Mouse (Mus musculus): ENCODE measurements at regions not wholly inside any gene's neighbourhood (a gene's known extent, or its start where the extent isn't known, plus 50 kb on each side); places are given as distances from the start of the nearest gene placed in this dataset.

DNA sequence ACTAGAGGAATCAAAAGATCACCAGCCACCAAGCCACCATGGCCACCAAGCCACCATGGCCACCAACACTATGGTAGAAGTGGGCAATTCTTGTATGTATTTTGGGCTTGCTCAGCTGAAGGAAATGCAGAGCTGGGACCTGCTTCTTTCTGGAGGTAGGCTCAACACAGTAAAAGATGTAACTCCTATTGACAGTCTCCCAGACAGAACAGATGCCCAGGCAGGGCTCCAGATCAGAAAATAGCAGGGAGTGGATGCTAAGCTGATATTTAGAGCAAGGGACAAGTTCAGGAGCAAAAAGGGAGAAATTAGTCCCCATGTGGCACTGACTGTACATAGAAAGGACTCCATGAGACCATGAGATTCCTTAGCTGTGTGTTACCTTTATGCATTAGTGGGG lies 228.2 kb upstream of the Ntm start:
- no peaks in the 10 kb centered on the region for H3K36me3 ChIP-seq (ENCODE audit: control insufficient read depth, insufficient read depth, low read length)
- no peak overlapping the region for H3K4me2 ChIP-seq (ENCODE audit: low read length)
- H3K9ac ChIP-seq (ENCODE audit: low read depth, low read length) = no peak overlapping the region
- H3K27me3 ChIP-seq (replicated peaks; ENCODE audit: control insufficient read depth, insufficient read depth, low read length) = no peaks in the 10 kb centered on the region
- H3K27ac ChIP-seq (ENCODE audit: low read depth, low read length) = no peak overlapping the region
- no peaks in the 10 kb centered on the region for H3K9me3 ChIP-seq (ENCODE audit: control insufficient read depth, low read length)
- no peak overlapping the region for H3K4me3 ChIP-seq (ENCODE audit: low read length)
- H3K4me1 ChIP-seq (ENCODE audit: control insufficient read depth, insufficient read depth, low read depth, low read length) = no peaks in the 10 kb centered on the region
- no peak for ATAC-seq

- Histone ChIP-seq H3K4me1 (ENCODE audit: control insufficient read depth, insufficient read depth, low read depth, low read length) (no peaks in the 10 kb centered on the region), H3K9me3 (ENCODE audit: control insufficient read depth, low read length) (no peaks in the 10 kb centered on the region), H3K4me2 (ENCODE audit: low read length) (no peak overlapping the region), H3K36me3 (ENCODE audit: control insufficient read depth, insufficient read depth, low read length) (no peaks in the 10 kb centered on the region), H3K4me3 (ENCODE audit: low read length) (no peak overlapping the region), H3K9ac (ENCODE audit: low read depth, low read length) (no peak overlapping the region), H3K27ac (ENCODE audit: low read depth, low read length) (no peak overlapping the region), H3K27me3 (replicated peaks; ENCODE audit: control insufficient read depth, insufficient read depth, low read length) (no peaks in the 10 kb centered on the region)
- ATAC-seq = no peak
Measured at GRCm38 (mm10) chr9:30191902-30192301, 229.0 kb upstream of the Ntm start.

- no peak overlapping the region for H3K4me2 ChIP-seq (ENCODE audit: low read length)
- 76% methylated on average over 3 of the region's 3 CpGs for WGBS
- H3K36me3 ChIP-seq (ENCODE audit: control insufficient read depth, insufficient read depth, low read length) = no peaks in the 10 kb centered on the region
- no peak for ATAC-seq
- no peaks in the 10 kb centered on the region for H3K27me3 ChIP-seq (replicated peaks; ENCODE audit: control insufficient read depth, insufficient read depth, low read length)
- no peak overlapping the region for H3K4me3 ChIP-seq (ENCODE audit: low read length)
- H3K4me1 ChIP-seq (ENCODE audit: control insufficient read depth, insufficient read depth, low read depth, low read length) = no peaks in the 10 kb centered on the region
- H3K9me3 ChIP-seq (ENCODE audit: control insufficient read depth, low read length) = no peaks in the 10 kb centered on the region
- no peak overlapping the region for H3K9ac ChIP-seq (ENCODE audit: low read depth, low read length)
- H3K27ac ChIP-seq (ENCODE audit: low read depth, low read length) = no peak overlapping the region
Measured at GRCm38 (mm10) chr9:30194866-30195265, 231.9 kb upstream of the Ntm start.

- Histone ChIP-seq H3K36me3 (ENCODE audit: control insufficient read depth, insufficient read depth, low read length) (no peaks in the 10 kb centered on the region), H3K27ac (ENCODE audit: low read depth, low read length) (no peak overlapping the region), H3K4me1 (ENCODE audit: control insufficient read depth, insufficient read depth, low read depth, low read length) (no peaks in the 10 kb centered on the region), H3K4me3 (ENCODE audit: low read length) (no peak overlapping the region), H3K9ac (ENCODE audit: low read depth, low read length) (no peak overlapping the region), H3K27me3 (replicated peaks; ENCODE audit: control insufficient read depth, insufficient read depth, low read length) (no peaks in the 10 kb centered on the region), H3K9me3 (ENCODE audit: control insufficient read depth, low read length) (no peaks in the 10 kb centered on the region), H3K4me2 (ENCODE audit: low read length) (no peak overlapping the region)
- WGBS = 76% methylated on average over 3 of the region's 3 CpGs
- no peak for ATAC-seq
Measured at GRCm38 (mm10) chr9:30202411-30202810, 224.5 kb upstream of the Snx19 start.

DNA sequence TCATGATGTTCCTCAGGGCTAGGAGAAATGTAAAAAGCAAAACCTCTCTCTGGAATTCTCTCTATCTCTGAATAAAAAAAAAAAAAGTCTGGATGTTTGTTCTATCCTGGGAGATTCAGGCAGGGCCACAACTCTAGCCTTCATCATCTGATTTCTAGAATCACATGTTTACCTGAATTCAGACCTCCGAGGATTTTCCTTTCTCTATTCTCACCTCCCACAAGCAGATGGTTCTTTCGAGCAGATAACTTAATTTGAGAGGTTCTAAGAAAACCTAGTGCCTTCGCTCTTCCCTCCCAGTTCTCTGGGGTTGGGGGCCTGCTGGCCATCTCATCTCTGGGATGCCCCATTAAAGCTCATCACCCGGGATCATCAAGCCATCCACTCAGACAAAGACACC lies 219.3 kb upstream of the Snx19 start:
- no peak overlapping the region for H3K9ac ChIP-seq (ENCODE audit: low read depth, low read length)
- H3K27ac ChIP-seq (ENCODE audit: low read depth, low read length) = no peak overlapping the region
- H3K36me3 ChIP-seq (ENCODE audit: control insufficient read depth, insufficient read depth, low read length) = no peaks in the 10 kb centered on the region
- H3K27me3 ChIP-seq (replicated peaks; ENCODE audit: control insufficient read depth, insufficient read depth, low read length) = no peaks in the 10 kb centered on the region
- no peak for ATAC-seq
- H3K4me2 ChIP-seq (ENCODE audit: low read length) = no peak overlapping the region
- H3K9me3 ChIP-seq (ENCODE audit: control insufficient read depth, low read length) = no peaks in the 10 kb centered on the region
- H3K4me1 ChIP-seq (ENCODE audit: control insufficient read depth, insufficient read depth, low read depth, low read length) = peaks cover 4% of the 10 kb centered on the region; the same call in 1 of the 2 replicates
- 88% methylated on average over 4 of the region's 4 CpGs for WGBS
- no peak overlapping the region for H3K4me3 ChIP-seq (ENCODE audit: low read length)

DNA sequence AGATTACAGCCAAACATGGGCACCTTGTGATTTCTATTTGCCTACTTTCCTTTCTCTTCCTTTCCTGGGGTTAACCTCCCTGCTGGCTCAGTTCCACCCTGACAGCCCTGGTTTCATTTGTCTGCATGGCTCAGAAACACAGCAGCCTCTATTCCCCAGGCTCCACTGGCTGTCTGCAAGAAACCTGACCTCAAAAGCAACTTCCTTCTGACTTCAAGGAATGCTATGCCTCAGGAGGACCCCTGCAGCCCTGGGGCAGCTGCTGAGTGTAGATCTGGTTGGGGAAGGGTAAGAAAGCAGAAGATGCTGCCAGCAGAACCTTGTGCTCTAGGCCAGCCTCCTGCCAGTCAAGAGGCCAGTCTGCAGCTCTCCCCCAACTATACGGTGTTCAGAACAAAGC lies 217.1 kb upstream of the Snx19 start:
- Histone ChIP-seq H3K4me3 (ENCODE audit: low read length) (no peak overlapping the region), H3K27me3 (replicated peaks; ENCODE audit: control insufficient read depth, insufficient read depth, low read length) (no peaks in the 10 kb centered on the region), H3K4me2 (ENCODE audit: low read length) (no peak overlapping the region), H3K9me3 (ENCODE audit: control insufficient read depth, low read length) (no peaks in the 10 kb centered on the region), H3K27ac (ENCODE audit: low read depth, low read length) (no peak overlapping the region), H3K9ac (ENCODE audit: low read depth, low read length) (no peak overlapping the region), H3K4me1 (ENCODE audit: control insufficient read depth, insufficient read depth, low read depth, low read length) (peaks cover 4% of the 10 kb centered on the region; the same call in 1 of the 2 replicates), H3K36me3 (ENCODE audit: control insufficient read depth, insufficient read depth, low read length) (no peaks in the 10 kb centered on the region)
- 16% methylated on average over 1 of the region's 1 CpGs for WGBS
- ATAC-seq = no peak

- Histone ChIP-seq H3K9ac (ENCODE audit: low read depth, low read length) (no peak overlapping the region), H3K4me1 (ENCODE audit: control insufficient read depth, insufficient read depth, low read depth, low read length) (peaks cover 4% of the 10 kb centered on the region; the same call in 1 of the 2 replicates), H3K4me2 (ENCODE audit: low read length) (no peak overlapping the region), H3K27me3 (replicated peaks; ENCODE audit: control insufficient read depth, insufficient read depth, low read length) (no peaks in the 10 kb centered on the region), H3K36me3 (ENCODE audit: control insufficient read depth, insufficient read depth, low read length) (no peaks in the 10 kb centered on the region), H3K9me3 (ENCODE audit: control insufficient read depth, low read length) (no peaks in the 10 kb centered on the region), H3K4me3 (ENCODE audit: low read length) (no peak overlapping the region), H3K27ac (ENCODE audit: low read depth, low read length) (no peak overlapping the region)
- 85% methylated on average over 3 of the region's 3 CpGs for WGBS
- no peak for ATAC-seq
Measured at GRCm38 (mm10) chr9:30212471-30213075, 214.3 kb upstream of the Snx19 start.

DNA sequence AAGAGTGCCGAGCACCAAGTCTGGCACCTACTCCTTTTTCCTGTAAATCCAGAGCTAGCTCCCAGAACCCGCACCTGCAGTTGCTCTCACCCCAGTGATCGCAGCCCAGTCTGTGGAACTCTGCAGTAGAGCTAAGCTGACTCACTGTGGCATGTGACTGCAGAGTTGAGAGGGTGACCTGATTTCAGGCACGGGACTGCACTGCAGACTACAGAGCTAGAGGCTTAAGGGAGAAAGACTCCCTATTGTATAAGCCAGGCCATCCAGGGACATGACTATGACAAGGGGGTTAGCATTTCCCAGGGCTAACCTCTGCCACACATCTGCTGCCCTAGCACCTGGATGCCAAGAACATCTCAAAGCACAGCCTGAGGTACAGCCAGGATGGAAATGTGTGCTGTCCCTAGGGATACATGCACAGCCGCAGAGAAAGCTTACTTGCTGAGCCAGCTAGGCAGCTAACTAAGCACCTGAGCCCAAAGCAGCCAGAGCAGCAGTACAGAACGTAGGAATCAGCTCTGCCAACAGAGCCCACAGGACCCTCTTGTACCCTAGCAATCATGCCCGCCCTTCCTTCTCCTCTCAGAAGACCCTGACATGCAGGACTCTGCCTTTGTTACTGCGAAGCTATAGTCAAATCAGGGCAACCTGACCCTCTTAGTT lies 192.3 kb upstream of the Snx19 start:
- WGBS = 68% methylated on average over 8 of the region's 8 CpGs
- ATAC-seq = peak; percentile 56; the same call in 1 of the 2 replicates
- no peak overlapping the region for H3K27ac ChIP-seq (ENCODE audit: low read depth, low read length)
- H3K9me3 ChIP-seq (ENCODE audit: control insufficient read depth, low read length) = no peaks in the 10 kb centered on the region
- H3K9ac ChIP-seq (ENCODE audit: low read depth, low read length) = no peak overlapping the region
- no peak overlapping the region for H3K4me3 ChIP-seq (ENCODE audit: low read length)
- no peak overlapping the region for H3K4me2 ChIP-seq (ENCODE audit: low read length)
- peaks cover 2% of the 10 kb centered on the region; the same call in 1 of the 2 replicates for H3K4me1 ChIP-seq (ENCODE audit: control insufficient read depth, insufficient read depth, low read depth, low read length)
- no peaks in the 10 kb centered on the region for H3K36me3 ChIP-seq (ENCODE audit: control insufficient read depth, insufficient read depth, low read length)
- no peaks in the 10 kb centered on the region for H3K27me3 ChIP-seq (replicated peaks; ENCODE audit: control insufficient read depth, insufficient read depth, low read length)

DNA sequence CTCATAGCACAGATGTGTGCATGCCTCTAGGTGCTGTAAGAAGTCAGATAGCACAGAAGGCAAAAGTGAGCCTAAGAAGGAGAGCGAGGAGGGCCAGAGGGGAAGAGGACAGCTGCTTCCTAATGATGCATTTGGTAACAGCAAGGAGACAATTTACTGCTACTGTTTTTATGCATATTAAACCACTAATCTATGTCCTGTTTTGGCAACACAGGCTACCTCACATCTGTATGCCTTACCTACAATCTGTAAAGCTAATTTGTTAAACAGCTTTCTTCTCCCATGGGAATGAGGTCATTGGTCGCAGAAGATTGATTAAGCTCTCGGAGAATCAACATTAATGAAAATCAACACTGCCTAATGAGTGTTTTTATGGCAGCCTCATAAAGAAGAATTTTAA lies 191.1 kb upstream of the Snx19 start:
- no peak for ATAC-seq
- WGBS = 37% methylated on average over 3 of the region's 3 CpGs

More for the DNA sequence above, 191.1 kb upstream of the Snx19 start:
- Histone ChIP-seq H3K36me3 (ENCODE audit: control insufficient read depth, insufficient read depth, low read length) (no peaks in the 10 kb centered on the region), H3K9ac (ENCODE audit: low read depth, low read length) (no peak overlapping the region), H3K4me3 (ENCODE audit: low read length) (no peak overlapping the region), H3K27ac (ENCODE audit: low read depth, low read length) (no peak overlapping the region), H3K4me2 (ENCODE audit: low read length) (no peak overlapping the region), H3K4me1 (ENCODE audit: control insufficient read depth, insufficient read depth, low read depth, low read length) (peaks cover 2% of the 10 kb centered on the region; the same call in 1 of the 2 replicates), H3K27me3 (replicated peaks; ENCODE audit: control insufficient read depth, insufficient read depth, low read length) (no peaks in the 10 kb centered on the region), H3K9me3 (ENCODE audit: control insufficient read depth, low read length) (no peaks in the 10 kb centered on the region)

Measured in hindbrain, embryonic 16.5 days (tissue).